Mouse (Mus musculus) cerebellum, adult 11 months (tissue): ENCODE results near the gene Vcam1.

Source experiments
- DNase-seq: peaks from one replicate; pipeline ENCODE4 v3.0.0; 2022

The Vcam1 gene

DNA sequence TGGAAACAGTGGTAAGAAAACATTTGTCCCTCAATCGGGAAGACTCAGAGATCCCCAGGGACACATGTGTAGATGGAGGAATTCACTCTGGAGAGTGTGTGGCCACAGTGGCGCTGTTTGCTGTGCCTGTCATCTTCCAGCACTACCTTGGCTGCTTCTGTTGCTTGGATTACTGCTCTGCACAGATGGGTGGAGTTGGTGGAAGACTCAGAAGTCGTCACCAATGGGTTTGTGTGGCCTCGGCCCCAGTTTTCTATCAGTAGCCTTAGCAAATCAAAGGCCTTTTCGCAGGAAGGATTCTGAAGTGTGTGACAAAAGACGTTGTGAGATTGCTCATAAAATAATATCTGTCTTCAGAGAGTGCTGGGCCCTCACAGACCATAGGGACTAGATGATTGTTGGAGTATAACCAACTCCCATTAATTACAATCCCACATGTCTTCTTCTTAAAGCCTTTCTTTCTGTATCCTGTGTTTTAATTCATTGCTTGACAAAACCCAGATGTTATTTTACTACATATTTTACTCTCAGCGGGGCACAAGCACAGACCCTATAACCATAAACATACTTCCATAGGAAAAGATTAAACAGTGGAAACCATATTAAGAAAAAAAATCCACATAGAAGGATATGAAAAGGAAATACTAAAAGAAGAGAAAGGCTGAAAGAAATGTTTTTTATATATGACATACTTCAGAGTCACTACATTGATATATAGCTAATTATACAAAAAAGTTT is 48.4 kb downstream of the Vcam1 start:
- no peak for DNase-seq

DNA sequence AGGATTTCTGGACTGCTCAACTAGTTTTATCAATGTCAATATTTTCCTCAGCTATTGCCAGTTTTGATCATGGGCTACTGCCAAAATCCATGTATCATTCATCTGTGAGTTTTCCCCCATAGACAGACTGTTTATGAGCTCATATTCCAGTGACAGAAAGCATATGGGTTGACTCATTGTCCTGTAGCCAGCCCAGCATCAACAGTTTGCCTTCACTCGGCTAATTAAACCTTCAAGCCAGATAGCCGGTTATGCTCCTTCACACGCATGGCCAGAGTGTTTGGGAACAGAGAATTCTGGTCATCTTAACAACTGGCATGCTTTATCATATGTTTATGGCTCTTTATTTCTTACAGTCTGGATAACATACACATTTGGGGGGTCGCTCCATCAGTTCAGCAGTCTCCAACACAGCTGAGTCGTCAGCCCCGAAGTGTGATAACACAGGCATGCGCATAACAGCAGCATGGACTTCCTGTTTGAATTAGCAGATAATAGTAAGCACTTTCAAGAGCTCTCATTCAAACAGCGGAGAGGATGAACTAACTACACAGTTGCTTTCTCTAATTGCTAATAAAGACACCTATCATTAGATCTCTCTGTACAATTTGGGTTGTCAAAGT is 49.2 kb downstream of the Vcam1 start:
- no peak for DNase-seq

DNA sequence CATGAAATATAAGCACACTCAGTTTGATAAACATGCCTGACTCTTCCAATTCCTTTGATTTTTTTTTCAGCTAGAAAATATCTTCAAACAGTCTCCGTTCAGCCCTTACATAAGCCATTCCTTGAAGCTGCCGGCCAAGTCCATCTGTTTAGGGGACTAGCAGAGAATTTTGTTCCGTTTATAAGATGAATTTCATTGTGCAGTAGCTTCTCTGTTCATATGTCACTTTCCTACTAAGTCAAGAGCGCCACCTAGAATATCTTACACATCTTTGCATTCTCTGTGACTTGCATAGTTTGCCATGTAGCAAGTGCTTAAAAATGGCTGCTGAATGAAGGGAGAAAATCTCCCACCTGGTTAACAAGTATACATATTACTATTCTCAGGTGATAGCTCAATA is 51.0 kb downstream of the Vcam1 start:
- DNase-seq, result no peak

DNA sequence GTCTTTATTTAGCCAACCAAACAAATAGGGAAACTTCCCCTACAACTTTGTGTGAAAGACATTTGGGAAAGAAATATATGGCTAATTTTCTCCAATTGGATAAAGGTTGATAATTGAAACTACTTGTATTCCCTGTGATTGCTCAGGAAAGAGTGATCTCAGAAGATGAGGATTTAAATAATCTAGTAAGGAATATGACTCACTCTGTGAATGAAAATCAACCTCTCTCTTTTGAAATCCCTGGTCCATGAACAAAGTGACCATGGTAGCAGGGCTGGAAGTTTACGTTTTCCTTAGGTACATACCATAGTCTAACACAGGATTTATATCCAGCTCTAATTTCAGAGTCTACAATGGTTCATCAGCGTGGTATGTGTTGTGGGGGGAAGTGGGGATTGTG is 52.7 kb downstream of the Vcam1 start:
- DNase-seq, result no peak

DNA sequence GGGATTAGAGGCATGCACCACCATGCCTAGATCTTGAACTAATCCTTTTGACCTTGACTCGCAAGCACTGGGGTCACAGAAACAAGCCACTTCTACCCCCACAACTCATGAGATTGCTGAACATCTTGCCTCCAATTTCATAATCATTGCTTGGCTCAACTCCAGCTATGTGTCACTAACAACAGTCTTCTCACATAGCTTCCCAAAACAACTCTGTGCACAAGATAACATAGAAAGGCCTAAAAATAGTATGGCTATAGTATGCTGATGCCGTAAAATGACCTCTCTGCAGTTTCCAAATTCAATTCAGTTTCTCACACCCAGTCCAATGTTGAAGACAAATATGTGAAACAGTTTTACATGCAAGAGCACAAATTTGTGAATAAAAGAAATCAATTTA is 56.9 kb downstream of the Vcam1 start:
- DNase-seq, result no peak

DNA sequence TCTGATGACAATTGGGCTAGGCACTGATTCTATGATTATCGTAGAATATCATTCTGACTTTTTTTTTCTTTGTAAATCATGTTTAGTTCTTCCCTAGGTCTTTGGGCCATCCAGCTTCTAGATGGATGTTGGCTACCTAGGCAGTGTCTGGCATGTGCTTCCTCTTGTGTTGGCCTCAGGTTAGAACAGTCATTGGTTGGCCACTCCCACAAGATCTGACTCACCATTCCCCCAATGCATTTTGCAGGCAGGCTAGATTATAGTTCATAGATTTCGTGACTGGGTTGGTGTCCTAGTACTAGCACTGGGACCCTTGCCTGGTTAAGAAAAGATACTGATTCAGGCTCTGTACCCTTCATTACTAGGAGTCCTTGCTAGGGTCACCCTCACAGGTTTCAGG is 67.3 kb downstream of the Vcam1 start:
- DNase-seq, result no peak

DNA sequence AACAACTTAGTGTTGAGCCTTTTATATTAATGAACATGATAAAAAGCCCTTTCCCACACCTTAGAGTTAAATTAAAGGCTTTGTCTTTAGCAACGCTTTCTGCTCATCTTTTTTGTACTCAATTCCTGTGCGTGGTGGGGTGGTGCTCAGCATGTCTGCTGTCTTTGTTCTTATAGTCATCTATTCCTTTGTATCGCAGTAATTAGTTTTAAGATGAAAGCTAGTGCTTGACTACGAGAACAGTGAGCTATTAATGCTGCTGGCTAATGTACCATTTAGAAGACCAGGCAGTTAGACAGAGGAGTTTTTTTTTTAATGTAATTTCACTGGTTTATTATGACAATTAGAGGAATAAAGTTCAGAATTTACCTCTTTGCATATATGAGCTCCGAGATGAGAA is 69.2 kb downstream of the Vcam1 start:
- DNase-seq, result no peak
